Mouse (Mus musculus): ENCODE data around the gene 1700021F05Rik. TPM values are rescaled to one million over a fixed set of nuclear protein-coding genes. Genes with fewer than 3 reads are reported as not detected.
"Not testable (repeated sequence)": the region's sequence is repeated elsewhere in the genome, so short reads cannot be mapped to it uniquely, and the experiment has no call there.

Gene 1700021F05Rik
- polyA plus RNA-seq, 1 experiment from 2014 or later: 56.1 TPM

DNA sequence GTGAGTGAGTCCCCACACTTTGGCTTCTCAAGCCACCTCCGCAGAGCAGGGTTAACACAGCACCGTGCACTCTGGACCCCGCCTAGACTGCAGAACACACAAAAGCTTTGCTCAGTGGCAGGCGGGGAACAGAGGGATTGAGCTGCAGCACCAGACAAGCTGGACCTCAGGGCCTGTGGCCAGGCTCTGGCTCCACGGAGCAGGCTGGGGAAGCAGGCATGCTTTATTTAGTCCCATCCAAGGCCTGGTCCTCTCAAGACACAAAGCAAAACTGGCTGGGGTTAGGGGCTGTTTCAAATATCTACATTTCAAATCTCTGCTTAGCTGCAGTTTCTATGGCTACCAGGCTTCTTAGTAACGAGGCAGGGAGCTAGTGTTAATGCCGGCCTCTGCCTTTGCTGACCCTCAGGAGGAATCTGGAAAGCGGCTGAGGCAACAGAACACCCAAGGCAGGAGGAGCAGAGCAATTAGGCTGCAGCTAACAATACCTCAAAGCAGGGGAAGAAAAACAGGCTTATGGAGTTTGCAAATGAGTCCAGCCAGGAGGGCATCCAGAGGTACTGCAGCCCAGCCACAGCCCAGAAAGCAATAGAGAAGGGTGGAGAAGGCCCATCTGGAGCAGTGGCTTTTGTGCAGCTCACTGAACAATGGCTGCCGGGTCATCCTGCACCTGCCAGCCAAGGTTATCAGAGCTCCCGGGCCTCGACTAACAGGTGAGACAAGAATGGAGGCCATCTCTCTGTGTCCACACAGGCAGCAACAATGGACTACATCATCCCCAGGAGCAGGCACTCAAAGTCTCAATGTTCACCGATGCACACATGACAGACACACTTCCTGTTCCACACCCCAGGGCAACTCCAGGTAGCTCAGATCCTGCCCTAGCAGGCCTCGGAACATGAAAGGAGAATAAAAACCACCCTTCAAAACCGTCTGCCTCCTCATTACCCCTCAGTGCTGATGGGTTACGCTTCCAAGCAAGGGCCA lies 13.2 kb downstream of the 1700021F05Rik start:
- Histone ChIP-seq H3K4me3 (ENCODE audit: low read depth, low read length) (no peak overlapping the region), H3K36me3 (ENCODE audit: control insufficient read depth, insufficient read depth, low read length) (peaks cover 65% of the 10 kb centered on the region), H3K27me3 (replicated peaks; ENCODE audit: control insufficient read depth, insufficient read depth, low read length) (no peaks in the 10 kb centered on the region), H3K4me1 (ENCODE audit: control insufficient read depth, insufficient read depth, low read length) (no peaks in the 10 kb centered on the region), H3K9me3 (ENCODE audit: control insufficient read depth, low read length) (no peaks in the 10 kb centered on the region), H3K27ac (replicated peaks; ENCODE audit: low read depth, low read length) (peak overlapping the region; percentile 55), H3K4me2 (ENCODE audit: low read depth, low read length) (no peak overlapping the region), H3K9ac (ENCODE audit: low read depth, low read length) (0 out of 2 replicates have a peak overlapping the region, but pooled peaks have one; percentile 25)
- DNase-seq (ENCODE audit: low spot score) (no peak), ATAC-seq (ENCODE audit: low read depth) (peak; percentile 67)
- 42% methylated on average over 15 of the region's 15 CpGs for WGBS

GRCm38 (mm10) chr10:43523931-43524330 lies 16.9 kb downstream of the 1700021F05Rik start, which contains the start of gene Gm9803:
TSS of gene Gm9803 (plus strand) at chr10:43524084.
- not testable (repeated sequence) for ATAC-seq (ENCODE audit: low read depth); H3K27me3 ChIP-seq (replicated peaks; ENCODE audit: control insufficient read depth, insufficient read depth, low read length); H3K4me3 ChIP-seq (ENCODE audit: low read depth, low read length); H3K27ac ChIP-seq (replicated peaks; ENCODE audit: low read depth, low read length); H3K4me2 ChIP-seq (ENCODE audit: low read depth, low read length); H3K9ac ChIP-seq (ENCODE audit: low read depth, low read length); H3K4me1 ChIP-seq (ENCODE audit: control insufficient read depth, insufficient read depth, low read length); H3K9me3 ChIP-seq (ENCODE audit: control insufficient read depth, low read length); DNase-seq (ENCODE audit: low spot score)
- WGBS: 94% methylated on average over 9 of the region's 10 CpGs
- peaks cover 29% of the 10 kb centered on the region for H3K36me3 ChIP-seq (ENCODE audit: control insufficient read depth, insufficient read depth, low read length)

DNA sequence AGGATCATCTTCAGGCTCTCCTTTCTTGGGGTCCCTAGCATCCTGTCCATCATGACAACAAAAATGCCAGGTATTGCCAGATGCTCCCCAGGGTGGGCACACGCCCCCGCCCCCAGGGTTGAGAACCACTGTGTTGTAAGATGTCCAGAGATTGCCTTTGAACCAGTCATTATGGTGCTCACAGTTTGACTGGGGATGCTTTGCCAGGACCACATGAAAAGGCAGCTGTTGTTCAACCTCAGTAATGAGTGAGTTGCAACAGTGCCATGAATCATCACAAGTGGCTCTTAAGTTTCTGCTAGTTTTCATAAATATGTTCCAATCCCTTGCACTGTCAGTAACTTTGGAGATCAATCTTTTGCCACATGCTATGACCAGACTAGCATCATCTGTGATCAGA lies 20.8 kb downstream of the 1700021F05Rik start:
- H3K27ac ChIP-seq (replicated peaks; ENCODE audit: low read depth, low read length): no peak overlapping the region
- DNase-seq (ENCODE audit: low spot score): no peak
- H3K9me3 ChIP-seq (ENCODE audit: control insufficient read depth, low read length): no peaks in the 10 kb centered on the region
- H3K36me3 ChIP-seq (ENCODE audit: control insufficient read depth, insufficient read depth, low read length): peaks cover 4% of the 10 kb centered on the region
- H3K4me3 ChIP-seq (ENCODE audit: low read depth, low read length): no peak overlapping the region
- H3K27me3 ChIP-seq (replicated peaks; ENCODE audit: control insufficient read depth, insufficient read depth, low read length): no peaks in the 10 kb centered on the region
- ATAC-seq (ENCODE audit: low read depth): no peak
- WGBS: 97% methylated on average over 2 of the region's 2 CpGs
- no peak overlapping the region for H3K9ac ChIP-seq (ENCODE audit: low read depth, low read length)
- H3K4me2 ChIP-seq (ENCODE audit: low read depth, low read length): no peak overlapping the region
- 0 out of 2 replicates have a peak, but pooled peaks cover 7% of the 10 kb centered on the region for H3K4me1 ChIP-seq (ENCODE audit: control insufficient read depth, insufficient read depth, low read length)

DNA sequence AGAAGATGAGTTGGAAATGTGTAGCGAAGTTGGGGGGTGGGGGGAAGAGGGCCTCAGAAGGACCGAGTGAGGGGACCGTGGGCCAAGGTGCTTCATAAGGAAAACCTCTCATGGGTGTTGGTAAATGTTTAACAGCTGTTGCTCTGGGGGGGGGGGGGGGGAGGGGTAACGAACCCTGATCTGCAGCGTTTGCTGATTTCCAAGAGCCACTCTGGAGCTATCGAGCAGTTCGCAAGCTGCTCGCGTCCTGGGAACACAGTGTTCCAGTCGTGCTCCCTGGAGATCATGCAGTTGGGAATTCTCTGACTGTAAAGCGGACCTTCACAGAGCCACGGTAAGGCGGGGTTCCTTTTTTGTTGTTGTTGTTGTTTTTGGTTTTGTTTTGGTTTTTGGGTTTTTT lies 22.4 kb downstream of the 1700021F05Rik start:
- DNase-seq (ENCODE audit: low spot score): no peak
- Histone ChIP-seq H3K27ac (replicated peaks; ENCODE audit: low read depth, low read length) (no peak overlapping the region), H3K4me2 (ENCODE audit: low read depth, low read length) (no peak overlapping the region)

GRCm38 (mm10) chr10:43517836-43518235 lies 23.0 kb downstream of the 1700021F05Rik start:
- no peak overlapping the region for H3K9ac ChIP-seq (ENCODE audit: low read depth, low read length)
- peak overlapping the region; percentile 19; the same call in 1 of the 2 replicates for H3K27ac ChIP-seq (replicated peaks; ENCODE audit: low read depth, low read length)
- H3K36me3 ChIP-seq (ENCODE audit: control insufficient read depth, insufficient read depth, low read length): peaks cover 12% of the 10 kb centered on the region
- DNase-seq (ENCODE audit: low spot score) (peak; percentile 47), ATAC-seq (ENCODE audit: low read depth) (no peak)
- no peaks in the 10 kb centered on the region for H3K27me3 ChIP-seq (replicated peaks; ENCODE audit: control insufficient read depth, insufficient read depth, low read length)
- no peak overlapping the region for H3K4me2 ChIP-seq (ENCODE audit: low read depth, low read length)
- 58% methylated on average over 4 of the region's 4 CpGs for WGBS
- H3K4me1 ChIP-seq (ENCODE audit: control insufficient read depth, insufficient read depth, low read length): 0 out of 2 replicates have a peak, but pooled peaks cover 7% of the 10 kb centered on the region
- no peaks in the 10 kb centered on the region for H3K9me3 ChIP-seq (ENCODE audit: control insufficient read depth, low read length)
- no peak overlapping the region for H3K4me3 ChIP-seq (ENCODE audit: low read depth, low read length)

More for the DNA sequence above, 22.4 kb downstream of the 1700021F05Rik start:
- 64% methylated on average over 11 of the region's 13 CpGs for WGBS
- Histone ChIP-seq H3K9me3 (ENCODE audit: control insufficient read depth, low read length) (no peaks in the 10 kb centered on the region), H3K27me3 (replicated peaks; ENCODE audit: control insufficient read depth, insufficient read depth, low read length) (no peaks in the 10 kb centered on the region), H3K4me3 (ENCODE audit: low read depth, low read length) (no peak overlapping the region), H3K36me3 (ENCODE audit: control insufficient read depth, insufficient read depth, low read length) (peaks cover 7% of the 10 kb centered on the region; the same call in 1 of the 2 replicates), H3K9ac (ENCODE audit: low read depth, low read length) (no peak overlapping the region), H3K4me1 (ENCODE audit: control insufficient read depth, insufficient read depth, low read length) (0 out of 2 replicates have a peak, but pooled peaks cover 7% of the 10 kb centered on the region)
- peak; percentile 16; the same call in 1 of the 2 replicates for ATAC-seq (ENCODE audit: low read depth)

- WGBS: 60% methylated on average over 6 of the region's 6 CpGs
- H3K27me3 ChIP-seq (replicated peaks; ENCODE audit: control insufficient read depth, insufficient read depth, low read length): no peaks in the 10 kb centered on the region
- H3K9ac ChIP-seq (ENCODE audit: low read depth, low read length): no peak overlapping the region; the same call in 1 of the 2 replicates
- 0 out of 2 replicates have a peak, but pooled peaks cover 7% of the 10 kb centered on the region for H3K4me1 ChIP-seq (ENCODE audit: control insufficient read depth, insufficient read depth, low read length)
- no peak overlapping the region for H3K4me3 ChIP-seq (ENCODE audit: low read depth, low read length)
- peaks cover 17% of the 10 kb centered on the region for H3K36me3 ChIP-seq (ENCODE audit: control insufficient read depth, insufficient read depth, low read length)
- no peak for ATAC-seq (ENCODE audit: low read depth)
- no peaks in the 10 kb centered on the region for H3K9me3 ChIP-seq (ENCODE audit: control insufficient read depth, low read length)
- DNase-seq (ENCODE audit: low spot score): no peak
- H3K4me2 ChIP-seq (ENCODE audit: low read depth, low read length): no peak overlapping the region
- 0 out of 2 replicates have a peak overlapping the region, but pooled peaks have one; percentile 5 for H3K27ac ChIP-seq (replicated peaks; ENCODE audit: low read depth, low read length)
These were observed 23.7 kb downstream of the 1700021F05Rik start for GRCm38 (mm10) chr10:43516992-43517660.

DNA sequence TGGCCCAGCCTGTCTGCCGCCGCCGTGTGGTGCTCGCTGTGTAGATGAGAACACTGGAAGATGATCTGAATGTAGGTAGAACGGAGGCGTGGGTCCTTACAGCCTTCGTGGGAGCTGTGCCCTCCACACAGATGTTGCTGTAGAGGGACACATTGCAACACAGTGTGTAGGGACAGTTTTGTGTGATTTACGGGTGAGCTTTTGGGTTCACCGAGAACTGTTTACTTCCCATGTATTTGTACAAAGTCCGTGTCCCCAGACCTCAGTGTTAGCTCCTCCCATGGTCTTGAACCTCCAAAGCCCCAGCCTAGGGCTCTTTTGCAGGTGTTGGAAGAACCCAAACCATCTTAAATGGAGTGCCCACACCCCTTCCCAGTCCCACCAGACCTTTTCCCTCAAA lies 27.8 kb downstream of the 1700021F05Rik start:
- Histone ChIP-seq H3K9ac (ENCODE audit: low read depth, low read length) (no peak overlapping the region), H3K27ac (replicated peaks; ENCODE audit: low read depth, low read length) (no peak overlapping the region), H3K36me3 (ENCODE audit: control insufficient read depth, insufficient read depth, low read length) (peaks cover 46% of the 10 kb centered on the region), H3K27me3 (replicated peaks; ENCODE audit: control insufficient read depth, insufficient read depth, low read length) (no peaks in the 10 kb centered on the region), H3K4me3 (ENCODE audit: low read depth, low read length) (no peak overlapping the region), H3K4me2 (ENCODE audit: low read depth, low read length) (no peak overlapping the region), H3K9me3 (ENCODE audit: control insufficient read depth, low read length) (no peaks in the 10 kb centered on the region), H3K4me1 (ENCODE audit: control insufficient read depth, insufficient read depth, low read length) (0 out of 2 replicates have a peak, but pooled peaks cover 7% of the 10 kb centered on the region)
- ATAC-seq (ENCODE audit: low read depth) (no peak), DNase-seq (ENCODE audit: low spot score) (no peak)
- WGBS: 91% methylated on average over 10 of the region's 10 CpGs

DNA sequence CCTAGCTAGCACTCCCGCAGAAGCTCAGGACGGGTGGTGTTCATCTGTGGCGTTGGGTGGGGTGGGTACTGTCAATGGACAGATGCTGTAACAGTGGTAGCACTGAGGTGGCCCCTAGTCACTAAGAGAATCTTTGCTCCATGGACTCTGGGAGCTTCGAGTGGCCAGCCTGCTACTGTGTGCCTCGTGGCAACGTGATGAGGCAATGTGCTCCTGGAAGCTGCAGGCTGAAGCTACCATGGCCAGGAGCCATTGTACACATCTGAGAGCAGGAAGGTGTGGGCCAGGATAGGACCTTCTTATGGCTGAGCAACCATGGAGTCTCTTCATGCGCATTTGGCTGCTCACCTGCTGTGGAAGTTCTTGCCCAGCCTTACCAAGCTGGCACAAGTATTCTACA lies 31.6 kb downstream of the 1700021F05Rik start:
- Histone ChIP-seq H3K36me3 (ENCODE audit: control insufficient read depth, insufficient read depth, low read length) (peaks cover 63% of the 10 kb centered on the region), H3K9me3 (ENCODE audit: control insufficient read depth, low read length) (no peaks in the 10 kb centered on the region), H3K4me3 (ENCODE audit: low read depth, low read length) (no peak overlapping the region), H3K27me3 (replicated peaks; ENCODE audit: control insufficient read depth, insufficient read depth, low read length) (no peaks in the 10 kb centered on the region), H3K9ac (ENCODE audit: low read depth, low read length) (no peak overlapping the region), H3K4me1 (ENCODE audit: control insufficient read depth, insufficient read depth, low read length) (no peaks in the 10 kb centered on the region), H3K4me2 (ENCODE audit: low read depth, low read length) (no peak overlapping the region), H3K27ac (replicated peaks; ENCODE audit: low read depth, low read length) (no peak overlapping the region)
- whole genome bisulfite sequencing: 96% methylated on average over 7 of the region's 7 CpGs
- no peak for DNase-seq (ENCODE audit: low spot score)
- ATAC-seq (ENCODE audit: low read depth): no peak

All from embryonic facial prominence, embryonic 14.5 days (tissue).